Mouse (Mus musculus): ENCODE data around the gene Ncbp2.

- TF ChIP-seq CTCF (IDR thresholded peaks at IDR 0.05; ENCODE audit: low read depth, low read length): no peak
- no peak for TF ChIP-seq POLR2A (IDR thresholded peaks at IDR 0.05; ENCODE audit: extremely low read depth, insufficient read depth, low read length)
These were observed 14.4 kb upstream of the Ncbp2 start, which contains the start of gene Pigz for GRCm38 (mm10) chr16:31933751-31934549.

Measured in liver, adult 2 months (tissue).